Mouse (Mus musculus) testis, adult 2 months (tissue): ENCODE measurements around the gene B4gat1.

Experiments
- CTCF ChIP-seq: fragments of 200-500 bp; IDR thresholded peaks from 2 replicates; pipeline ENCODE4 v1.5.1; 2012; ENCODE audit warnings: low read depth, mild to moderate bottlenecking, inconsistent platforms, low read length, moderate library complexity; ENCODE audit not compliant: control insufficient read depth, insufficient read depth, insufficient replicate concordance
- POLR2A ChIP-seq: fragments of 200-500 bp; IDR thresholded peaks from 2 replicates; pipeline ENCODE4 v1.6.1; 2012; ENCODE audit warnings: low read depth, mild to moderate bottlenecking, inconsistent platforms, low read length, moderate library complexity; ENCODE audit not compliant: control insufficient read depth

DNA sequence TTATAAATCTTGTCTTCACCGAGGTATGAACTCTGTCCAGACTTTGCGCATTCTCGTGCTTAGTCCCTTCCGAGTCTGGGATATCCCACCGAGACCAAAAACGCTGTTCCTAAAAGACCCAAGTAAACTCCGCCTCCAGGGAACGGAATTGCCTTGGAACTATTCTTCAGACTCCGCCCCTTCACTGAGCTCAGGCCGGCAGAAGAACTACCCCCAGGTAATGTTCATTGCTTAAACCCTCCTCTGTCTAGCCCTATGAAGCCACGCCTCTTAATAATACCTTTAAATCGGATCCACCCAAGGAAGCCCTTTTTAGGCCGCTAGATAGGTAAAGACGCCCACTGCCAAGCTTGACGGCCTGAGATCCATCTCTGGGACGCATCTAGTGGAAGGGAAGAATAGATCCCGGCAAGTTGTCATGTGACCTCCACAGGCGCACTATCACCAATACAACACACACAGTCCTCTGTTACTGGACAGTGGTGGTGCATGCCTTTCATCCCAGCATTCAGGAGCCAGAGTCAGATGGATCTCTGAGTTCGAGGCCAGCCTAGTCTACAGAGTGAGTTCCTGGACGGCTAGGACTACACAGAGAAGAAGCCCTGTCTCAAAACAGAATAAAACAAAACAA lies 33.9 kb downstream of the B4gat1 start:
- TF ChIP-seq CTCF (no peak), POLR2A (no peak)
